ENCODE assay signal across 8 mouse cellular contexts in the genomic region with DNA sequence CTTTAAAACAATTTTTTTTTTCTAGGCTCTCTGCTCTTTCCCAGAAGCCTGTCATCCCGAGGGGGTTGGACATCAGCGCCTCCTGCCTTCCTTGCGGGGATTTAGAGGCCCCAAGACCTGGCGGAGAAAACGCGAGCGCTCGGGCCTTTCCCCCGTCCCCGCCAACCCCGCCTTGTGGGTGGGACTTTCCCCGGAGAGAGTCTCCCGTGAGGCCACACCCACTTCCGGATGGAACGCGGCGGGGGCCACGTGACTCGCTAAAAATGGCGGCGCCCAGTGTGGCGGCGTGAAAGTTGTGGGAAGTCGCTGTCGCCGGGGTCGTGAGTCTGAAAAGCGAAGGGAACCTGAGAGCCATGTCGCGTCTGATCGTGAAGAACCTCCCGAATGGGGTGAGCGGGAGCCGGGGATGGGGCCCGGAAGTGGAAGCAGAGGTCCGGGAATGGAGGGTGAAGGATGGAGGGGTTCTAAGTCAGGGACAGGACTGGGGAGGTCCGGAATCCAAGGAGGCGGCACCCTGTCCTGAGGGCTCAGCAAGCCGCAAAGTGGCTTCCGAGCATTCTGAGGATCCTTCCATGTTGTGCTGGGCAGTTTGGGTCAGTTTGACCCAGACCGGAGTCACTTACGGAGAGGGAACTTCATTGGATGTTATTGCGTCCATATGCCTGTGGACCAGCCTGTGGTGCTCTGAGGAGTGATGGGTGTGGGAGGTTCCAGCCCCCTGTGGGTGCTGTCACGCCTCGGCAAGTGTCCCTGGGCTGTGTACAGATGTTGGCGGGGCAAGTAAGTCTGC. TPM values are rescaled to one million over a fixed set of nuclear protein-coding genes. Genes with fewer than 3 reads are reported as not detected.
DNase-seq lines count a peak whose midpoint lies in the region; ATAC-seq lines count a peak whose summit lies in the region.

Gene Rbm19, plus strand, starts transcription at position 205 of the 790 bp plus-strand sequence.

- peak; percentile 97 for DNase-seq in ZHBTc4 (ENCODE audit: low read depth, low spot score)
- DNase-seq in gastrocnemius, adult 8-10 months (ENCODE audit: low spot score in 2 of 2), result peak; percentile 83 to 86
- DNase-seq in induced T-regulatory cell, adult 2 months (ENCODE audit: low read depth), result peak; percentile 97
- peak; percentile 62 to 92 for DNase-seq in left cerebral cortex, adult 9 months (ENCODE audit: low spot score in 2 of 2)
- DNase-seq in right cerebral cortex, postnatal 14 days, result peak; percentile 93
- peak; percentile 89 to 92 for DNase-seq in urinary bladder, postnatal 36 days (ENCODE audit: low spot score in 2 of 2)

- ATAC-seq in common myeloid progenitor, adult 5-6 weeks (replicated peaks; ENCODE audit: low read depth, poor library complexity, severe bottlenecking), result peak; percentile 97
- peak; percentile 98 for ATAC-seq in megakaryocyte progenitor cell, adult 5-6 weeks (replicated peaks; ENCODE audit: poor library complexity)

RNA-seq across cellular contexts. Expression of gene Rbm19, which starts in this region (rescaled TPM):
- total RNA-seq in common myeloid progenitor, adult 5-6 weeks (2017), result 24.2 and 30.3 TPM in 2 replicates
- 10 to 100 TPM; 15.2 to 25.1 (median 16.6) TPM for total RNA-seq in gastrocnemius, adult 8-10 months (2022)
- 9.6 and 14.1 TPM in 2 replicates for total RNA-seq in megakaryocyte progenitor cell, adult 5-6 weeks (2015)
- total RNA-seq in megakaryocyte progenitor cell, adult 5-6 weeks (2017), result 17.6 and 19.1 TPM in 2 replicates

Comparison
In these comparisons a context has a peak if more than half of its experiments do, and no peak if none do; other contexts are left out.
1. Peak in every context shown above with its lines: DNase-seq and ATAC-seq.